Mouse (Mus musculus): Measurements from ENCODE around the gene Arl14ep.

DNA sequence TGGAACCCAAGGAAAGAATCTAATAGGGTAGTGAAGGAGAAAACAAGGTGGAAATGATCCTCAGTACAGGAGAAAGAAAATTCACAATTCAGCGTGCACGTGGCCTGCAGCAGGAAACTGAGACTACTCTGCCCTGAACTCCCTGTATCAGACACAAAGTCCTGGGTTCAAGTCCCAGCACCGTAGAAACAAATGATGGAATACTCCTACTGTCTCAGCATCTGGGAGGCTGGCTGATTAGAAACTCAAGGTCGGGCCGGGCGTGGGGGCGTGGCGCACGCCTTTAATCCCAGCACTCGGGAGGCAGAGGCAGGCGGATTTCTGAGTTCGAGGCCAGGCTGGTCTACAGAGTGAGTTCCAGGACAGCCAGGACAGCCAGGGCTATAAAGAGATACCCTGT, 3.3 kb downstream of the Arl14ep start:
- TF ChIP-seq EP300 (IDR thresholded peaks at IDR 0.05; ENCODE audit: low read depth) (no peak), CTCF (IDR thresholded peaks at IDR 0.05; ENCODE audit: low read depth) (no peak)

Measured in liver, postnatal 0 days (tissue).